In the genomic region with DNA sequence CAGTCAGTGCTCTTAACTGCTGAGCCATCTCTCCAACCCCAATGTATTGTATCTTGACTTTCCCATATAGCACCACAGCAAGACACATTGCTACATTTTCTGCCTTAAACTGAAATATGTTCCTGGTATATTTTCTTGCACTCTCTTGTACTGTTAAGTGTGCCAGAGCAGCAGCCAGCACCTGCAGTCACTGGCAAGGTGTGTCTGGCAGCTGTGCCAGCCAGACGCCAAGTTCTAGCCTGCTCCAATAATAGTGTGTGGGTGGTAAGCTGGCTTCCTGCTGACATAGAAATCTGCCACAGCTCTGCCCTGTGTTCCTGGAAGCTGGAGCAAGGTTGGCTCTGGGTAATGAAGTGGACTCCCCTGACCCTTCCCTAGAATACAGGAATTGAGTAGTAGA, we compare ENCODE assay signal across 29 mouse cellular contexts.
A peak's percentile ranks its signal among the peaks of the same experiment; 100 is the strongest.
DNase-seq lines count a peak whose midpoint lies in the region; ATAC-seq lines count a peak whose summit lies in the region.
"Had no signal": no experiment of that assay in that cellular context is flagged by ENCODE, and none has a peak within 500 bp of the region (broad histone marks: within the 10 kb centered on the region; RNA-seq: fewer than 3 reads in every experiment).

No protein-coding gene starts in this region.

- no peak for DNase-seq in frontal cortex, postnatal 36 days (ENCODE audit: low spot score in 2 of 2)
- peak; percentile 2 for DNase-seq in left cerebral cortex, postnatal 4 days
- no peak for DNase-seq in left cerebral cortex, adult 11 months (ENCODE audit: low spot score)
- DNase-seq in adrenal gland, adult (ENCODE audit: inconsistent age in 2 of 2, low spot score in 1 of 2), result no peak
- no peak for DNase-seq in midbrain, embryonic 14.5 days
- DNase-seq: adrenal gland, postnatal 10 days; cerebellum, adult 11-12 months; cerebellum, adult 9-11 months; gastrocnemius, postnatal 10 days; kidney, adult 9 months; kidney, postnatal 10 days; layer of hippocampus, postnatal 36 days; liver, postnatal 0 days; lung, postnatal 36 days; thymus, postnatal 25 days had no signal

- H3K36me3 ChIP-seq in intestine, embryonic 16.5 days (ENCODE audit: control insufficient read depth, insufficient read depth, low read length), result no peaks in the 10 kb centered on the region
- H3K36me3 ChIP-seq in midbrain, embryonic 14.5 days (ENCODE audit: control insufficient read depth, insufficient read depth, low read length), result no peaks in the 10 kb centered on the region
- H3K36me3 ChIP-seq: embryonic facial prominence, embryonic 13.5 days; G1E; heart, embryonic 10.5 days; heart, embryonic 15.5 days; limb, embryonic 13.5 days; liver, embryonic 12.5 days; neural tube, embryonic 12.5 days had no signal

- H3K4me2 ChIP-seq in intestine, embryonic 16.5 days (ENCODE audit: low read depth, low read length), result no peak overlapping the region
- H3K4me2 ChIP-seq in midbrain, embryonic 14.5 days (ENCODE audit: low read length), result no peak overlapping the region
- H3K4me2 ChIP-seq: embryonic facial prominence, embryonic 13.5 days; heart, embryonic 15.5 days; limb, embryonic 13.5 days; liver, embryonic 12.5 days; midbrain, embryonic 11.5 days; neural tube, embryonic 12.5 days had no signal

- no peaks in the 10 kb centered on the region for H3K4me1 ChIP-seq in intestine, embryonic 16.5 days (ENCODE audit: control insufficient read depth, insufficient read depth, low read length)
- H3K4me1 ChIP-seq in midbrain, embryonic 14.5 days (ENCODE audit: control insufficient read depth, insufficient read depth, low read length), result no peaks in the 10 kb centered on the region
- H3K4me1 ChIP-seq: embryonic facial prominence, embryonic 13.5 days; heart, embryonic 10.5 days; heart, embryonic 15.5 days; liver, embryonic 12.5 days; neural tube, embryonic 12.5 days had no signal

- intact Hi-C loops in left cerebral cortex, postnatal 4 days (cut with DNase I), result no loop called here

- H3K27me3 ChIP-seq in intestine, embryonic 16.5 days (replicated peaks; ENCODE audit: control insufficient read depth, insufficient read depth, low read length), result no peaks in the 10 kb centered on the region
- no peaks in the 10 kb centered on the region for H3K27me3 ChIP-seq in midbrain, embryonic 14.5 days (ENCODE audit: control insufficient read depth, insufficient read depth, low read length)
- H3K27me3 ChIP-seq: embryonic facial prominence, embryonic 13.5 days; heart, embryonic 15.5 days; limb, embryonic 13.5 days; liver, embryonic 12.5 days; neural tube, embryonic 12.5 days had no signal

- H3K9me3 ChIP-seq in intestine, embryonic 16.5 days (ENCODE audit: control insufficient read depth, low read length), result no peaks in the 10 kb centered on the region
- H3K9me3 ChIP-seq in midbrain, embryonic 14.5 days (ENCODE audit: control insufficient read depth, low read length), result no peaks in the 10 kb centered on the region
- H3K9me3 ChIP-seq: embryonic facial prominence, embryonic 13.5 days; G1E; heart, embryonic 10.5 days; heart, embryonic 15.5 days; limb, embryonic 13.5 days; liver, embryonic 12.5 days; neural tube, embryonic 12.5 days had no signal

- H3K4me3 ChIP-seq in intestine, embryonic 16.5 days (ENCODE audit: low read length), result no peak overlapping the region
- H3K4me3 ChIP-seq in midbrain, embryonic 14.5 days (replicated peaks; ENCODE audit: low read depth, low read length), result no peak overlapping the region
- H3K4me3 ChIP-seq: embryonic facial prominence, embryonic 13.5 days; heart, embryonic 10.5 days; heart, embryonic 15.5 days; layer of hippocampus, adult 2 months; limb, embryonic 13.5 days; liver, embryonic 12.5 days; myocyte; neural tube, embryonic 12.5 days had no signal

- ATAC-seq in frontal cortex, adult (ENCODE audit: low TSS enrichment), result peak; percentile 55; the same call in 1 of the 2 replicates
- ATAC-seq in intestine, embryonic 16.5 days, result no peak
- no peak for ATAC-seq in midbrain, embryonic 14.5 days (ENCODE audit: low FRiP score, low TSS enrichment)
- ATAC-seq: forebrain, embryonic 16.5 days; hindbrain, embryonic 16.5 days; liver, embryonic 12.5 days; liver, postnatal 0 days had no signal

- no peak overlapping the region for H3K9ac ChIP-seq in intestine, embryonic 16.5 days (ENCODE audit: low read depth, low read length)
- no peak overlapping the region for H3K9ac ChIP-seq in midbrain, embryonic 14.5 days (replicated peaks; ENCODE audit: low read length)
- H3K9ac ChIP-seq: embryonic facial prominence, embryonic 13.5 days; heart, embryonic 15.5 days; limb, embryonic 13.5 days; liver, embryonic 12.5 days; liver, postnatal 0 days; neural tube, embryonic 12.5 days had no signal

- H3K27ac ChIP-seq in intestine, embryonic 16.5 days (ENCODE audit: low read length), result 0 out of 2 replicates have a peak overlapping the region, but pooled peaks have one; percentile 2
- no peak overlapping the region for H3K27ac ChIP-seq in midbrain, embryonic 14.5 days (replicated peaks; ENCODE audit: low read depth, low read length)
- H3K27ac ChIP-seq: embryonic facial prominence, embryonic 13.5 days; heart, embryonic 10.5 days; heart, embryonic 15.5 days; layer of hippocampus, adult 2 months; limb, embryonic 13.5 days; liver, embryonic 12.5 days; neural tube, embryonic 12.5 days had no signal

- WGBS in intestine, embryonic 16.5 days, result 88% methylated on average over 1 of the region's 1 CpGs
- WGBS in midbrain, embryonic 14.5 days, result 81% methylated on average over 1 of the region's 1 CpGs
